Mouse (Mus musculus) heart, embryonic 11.5 days (tissue): ENCODE data around the gene Zbtb17. TPM values are rescaled to one million over a fixed set of nuclear protein-coding genes. Genes with fewer than 3 reads are reported as not detected.

ENCODE experiments used
- ATAC-seq: fragments of 200-750 bp; cut with Nextera tagmentation; replicated peaks from 2 replicates; pipeline ENCODE4 v1.8.0; 2017; ENCODE audit warnings: moderate library complexity; ENCODE audit not compliant: insufficient number of reproducible peaks, low FRiP score, low TSS enrichment
- H3K27ac ChIP-seq: fragments of 300-500 bp; sonication (generic); 2 replicates; pipeline ENCODE4 v1.5.1; 2014; ENCODE audit warnings: mild to moderate bottlenecking, low read depth, low read length
- H3K27me3 ChIP-seq: fragments of 300-500 bp; sonication (generic); 2 replicates; pipeline ENCODE4 v1.6.1; 2014; ENCODE audit warnings: mild to moderate bottlenecking, low read length, mixed read lengths; ENCODE audit not compliant: control insufficient read depth, insufficient read depth
- H3K36me3 ChIP-seq: fragments of 300-500 bp; sonication (generic); 2 replicates; pipeline ENCODE4 v1.6.1; 2014; ENCODE audit warnings: mild to moderate bottlenecking, low read length, moderate library complexity, mixed read lengths; ENCODE audit not compliant: control insufficient read depth, insufficient read depth
- H3K4me1 ChIP-seq: fragments of 300-500 bp; sonication (generic); 2 replicates; pipeline ENCODE4 v1.6.1; 2014; ENCODE audit warnings: low read length; ENCODE audit not compliant: control insufficient read depth, insufficient read depth
- H3K4me2 ChIP-seq: fragments of 300-500 bp; sonication (generic); 2 replicates; pipeline ENCODE4 v1.6.1; 2014; ENCODE audit warnings: mild to moderate bottlenecking, moderate library complexity
- H3K4me3 ChIP-seq: fragments of 300-500 bp; sonication (generic); 2 replicates; pipeline ENCODE4 v1.5.1; 2014; ENCODE audit warnings: low read depth, low read length
- H3K9ac ChIP-seq: fragments of 300-500 bp; sonication (generic); 2 replicates; pipeline ENCODE4 v1.6.1; 2014; ENCODE audit warnings: mild to moderate bottlenecking, low read depth, low read length, moderate library complexity
- H3K9me3 ChIP-seq: fragments of 300-500 bp; sonication (generic); replicated peaks from 2 replicates; pipeline ENCODE4 v1.6.1; 2016; ENCODE audit warnings: low read length; ENCODE audit not compliant: control insufficient read depth
- WGBS: fragments of 180-500 bp; shearing (Covaris S2); extraction: QIAGEN DNeasy Blood & Tissue Kit; methylation state at CpG from one replicate; pipeline ENCODE4 v1.1.7; 2014; ENCODE audit not compliant: insufficient replicate concordance; 5-methylcytosine and 5-hydroxymethylcytosine counted together
- polyA plus RNA-seq: library from polyadenylated mRNA; unstranded; fragments of >200 nt; fragmentation: Nextera tagmentation; extraction: Ambion mirVana; gene quantifications from 2 replicates; pipeline ENCODE4 v1.2.1, GENCODE M21; 2014

The Zbtb17 gene
- polyA plus RNA-seq, 1 experiment from 2014 or later, result 19.1 TPM

DNA sequence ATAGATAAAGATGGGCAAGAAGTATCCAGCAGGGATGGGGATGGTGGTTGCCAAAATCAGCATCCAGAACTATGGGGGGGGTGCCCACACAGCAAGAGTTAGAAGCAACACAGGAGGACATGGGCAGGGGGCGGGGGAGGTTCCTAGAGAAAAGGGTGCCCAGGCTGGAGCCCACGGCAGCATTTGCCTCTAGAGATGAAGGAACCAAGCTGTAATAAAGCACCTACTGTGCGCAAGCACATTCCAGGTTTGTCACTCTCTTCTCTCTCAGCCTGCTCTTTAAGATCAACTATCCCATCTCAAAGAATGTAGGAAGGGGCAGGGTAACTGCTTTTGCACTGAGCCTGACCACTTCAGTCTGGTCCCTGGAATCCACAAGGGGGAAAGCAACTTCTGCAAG, 35.9 kb upstream of the Zbtb17 start:
- no peak overlapping the region for H3K9ac ChIP-seq
- ATAC-seq, result no peak
- no peak overlapping the region for H3K4me3 ChIP-seq
- 0 out of 2 replicates have a peak, but pooled peaks cover 3% of the 10 kb centered on the region for H3K27me3 ChIP-seq
- H3K9me3 ChIP-seq, result no peaks in the 10 kb centered on the region
- no peak overlapping the region for H3K4me2 ChIP-seq
- WGBS, result 71% methylated on average over 3 of the region's 3 CpGs
- H3K4me1 ChIP-seq, result peaks cover 12% of the 10 kb centered on the region
- H3K36me3 ChIP-seq, result no peaks in the 10 kb centered on the region
- no peak overlapping the region for H3K27ac ChIP-seq

DNA sequence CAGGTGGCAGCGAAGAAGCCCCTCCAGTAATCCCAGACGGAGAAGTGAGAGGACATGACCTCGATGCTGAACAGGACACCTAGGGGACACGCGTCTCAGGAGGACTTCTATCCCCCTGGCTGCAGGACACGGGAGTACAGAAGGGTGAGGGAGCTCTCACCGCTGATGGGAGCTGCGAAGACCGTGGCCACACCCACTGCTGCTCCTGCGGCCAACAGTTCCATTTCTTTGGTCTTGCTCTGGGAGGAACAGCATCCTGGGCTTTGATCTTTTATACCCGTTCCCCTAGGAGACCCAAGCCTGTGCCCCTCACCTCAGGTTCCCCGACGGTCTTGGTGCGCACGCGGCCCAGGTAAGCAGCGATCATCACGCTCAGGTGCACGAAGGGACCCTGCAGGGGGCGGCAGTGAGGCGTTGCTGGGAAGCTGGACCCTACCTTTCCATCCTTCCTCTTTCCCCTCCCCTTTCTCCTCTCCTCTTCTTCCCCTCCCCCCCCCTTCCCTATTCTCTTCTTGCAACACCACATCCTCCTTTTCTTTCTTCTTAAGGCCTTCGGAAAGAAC, 32.9 kb upstream of the Zbtb17 start:
- H3K4me1 ChIP-seq, result peaks cover 7% of the 10 kb centered on the region
- H3K27ac ChIP-seq, result no peak overlapping the region
- H3K4me3 ChIP-seq, result no peak overlapping the region
- H3K4me2 ChIP-seq, result no peak overlapping the region
- no peak for ATAC-seq
- H3K9me3 ChIP-seq, result no peaks in the 10 kb centered on the region
- H3K36me3 ChIP-seq, result no peaks in the 10 kb centered on the region
- no peak overlapping the region for H3K9ac ChIP-seq
- H3K27me3 ChIP-seq, result 0 out of 2 replicates have a peak, but pooled peaks cover 3% of the 10 kb centered on the region
- WGBS, result 19% methylated on average over 22 of the region's 22 CpGs

DNA sequence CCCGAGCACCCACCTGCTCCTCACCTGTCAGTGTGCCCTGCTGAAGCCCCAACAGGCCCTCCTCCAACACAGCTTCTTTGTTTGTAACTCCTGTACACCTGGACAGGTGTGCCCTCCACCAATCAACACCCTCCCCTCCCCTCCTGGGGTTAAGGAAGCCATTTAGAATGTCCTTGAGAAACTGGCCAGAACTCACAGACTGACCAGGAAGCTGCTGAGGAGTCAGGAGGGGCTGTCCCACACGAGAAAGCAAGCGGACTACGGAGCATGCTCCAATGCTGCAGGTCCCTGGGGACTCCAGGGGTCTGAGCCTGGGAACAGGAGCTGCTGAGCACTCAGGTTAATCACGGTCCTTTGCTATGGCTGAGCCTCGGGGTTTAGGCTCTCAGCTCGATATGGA, 28.5 kb upstream of the Zbtb17 start, which contains the start of gene Clcnkb:
Clcnkb (minus strand) TSS at position 91 of the 400 bp plus-strand sequence.
- Histone ChIP-seq H3K4me2 (no peak within 1 kb of the TSS), H3K27ac (no peak within 1 kb of the TSS), H3K4me3 (no peak within 1 kb of the TSS), H3K36me3 (no peaks in the 10 kb centered on the region), H3K9ac (no peak within 1 kb of the TSS), H3K27me3 (no peaks in the 10 kb centered on the region), H3K4me1 (peaks cover 17% of the 10 kb centered on the region), H3K9me3 (no peaks in the 10 kb centered on the region)
- WGBS, result 57% methylated on average over 7 of the region's 7 CpGs
- no peak for ATAC-seq

DNA sequence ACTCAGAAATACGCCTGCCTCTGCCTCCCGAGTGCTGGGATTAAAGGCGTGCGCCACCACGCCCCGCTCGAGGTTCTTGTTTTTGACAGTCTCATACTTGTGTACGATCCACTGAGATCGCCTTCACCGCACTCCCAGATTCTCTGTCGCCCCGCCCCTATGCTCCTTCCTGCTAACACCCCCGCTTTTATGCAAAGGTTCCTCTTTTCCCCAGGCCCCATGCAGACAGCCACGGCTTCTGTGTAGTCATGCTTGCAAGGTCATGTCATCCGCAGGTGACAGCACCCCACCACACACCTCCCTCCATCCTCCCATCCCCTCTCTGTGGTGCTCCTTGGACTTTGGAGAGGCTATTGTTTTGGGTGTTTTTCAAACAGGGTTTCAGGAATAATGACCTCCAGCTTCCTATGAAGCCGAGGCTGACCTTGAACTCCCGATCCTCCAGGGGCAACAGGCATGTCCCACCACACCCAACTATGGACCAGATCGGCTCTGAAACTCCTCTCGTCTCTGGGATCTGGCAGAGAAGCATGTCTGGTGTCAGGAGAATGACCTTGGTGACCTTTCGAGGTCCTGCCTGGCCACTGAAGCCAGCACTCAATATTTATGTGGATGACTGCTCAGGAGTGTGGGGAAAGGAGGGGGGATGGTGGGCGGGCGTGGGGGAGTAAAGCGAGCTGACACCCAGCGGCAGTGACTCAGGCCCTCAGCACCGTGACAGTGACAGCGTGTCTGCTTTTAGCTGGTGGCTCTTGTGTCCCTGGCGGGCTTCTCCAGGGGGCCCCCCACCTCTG, 24.9 kb upstream of the Zbtb17 start:
- no peaks in the 10 kb centered on the region for H3K27me3 ChIP-seq
- H3K4me3 ChIP-seq, result no peak overlapping the region; the same call in 1 of the 2 replicates
- H3K4me1 ChIP-seq, result peaks cover 27% of the 10 kb centered on the region
- 51% methylated on average over 27 of the region's 27 CpGs for WGBS
- peak overlapping the region; percentile 70 for H3K9ac ChIP-seq
- no peak for ATAC-seq
- H3K27ac ChIP-seq, result peak overlapping the region; percentile 97
- no peaks in the 10 kb centered on the region for H3K9me3 ChIP-seq
- peak overlapping the region; percentile 60 for H3K4me2 ChIP-seq
- 0 out of 2 replicates have a peak, but pooled peaks cover 6% of the 10 kb centered on the region for H3K36me3 ChIP-seq

DNA sequence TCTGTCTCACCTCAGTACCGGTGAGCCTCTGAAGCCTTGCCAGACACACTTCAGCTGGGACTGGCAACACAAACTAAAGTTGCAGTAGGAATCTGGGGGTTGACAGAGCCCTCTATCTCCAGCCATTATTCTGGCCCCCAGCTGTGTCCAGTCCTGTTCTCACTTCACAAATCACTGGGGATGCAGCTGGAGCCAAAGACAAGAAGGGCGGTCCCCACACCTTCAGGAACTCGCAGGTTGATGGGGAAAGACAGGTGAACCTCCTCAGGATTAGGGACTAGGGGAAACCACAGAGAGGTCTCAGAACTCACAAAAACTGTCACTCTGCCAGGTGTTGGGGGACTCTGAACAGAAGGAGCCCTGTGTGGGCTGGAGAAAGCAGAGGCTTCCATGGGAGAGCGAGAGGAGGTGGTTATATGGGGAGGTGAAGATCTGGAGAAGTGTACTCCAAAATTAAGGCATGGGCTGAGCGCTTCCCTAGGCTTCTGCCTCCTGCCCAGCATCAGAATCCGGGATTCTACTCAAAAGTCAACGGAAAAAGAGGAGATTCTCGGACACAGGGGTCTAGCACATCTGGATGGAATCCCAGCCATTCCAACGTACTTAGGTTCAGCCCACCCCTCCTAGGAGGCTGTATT, 24.1 kb upstream of the Zbtb17 start, which contains the start of gene Hspb7:
Hspb7 (plus strand) TSS at position 588 of the 638 bp plus-strand sequence.
- Histone ChIP-seq H3K4me3 (peak within 1 kb of the TSS; percentile 76), H3K9me3 (no peaks in the 10 kb centered on the region), H3K27me3 (no peaks in the 10 kb centered on the region), H3K27ac (peak within 1 kb of the TSS; percentile 97), H3K4me2 (peak within 1 kb of the TSS; percentile 71), H3K36me3 (0 out of 2 replicates have a peak, but pooled peaks cover 6% of the 10 kb centered on the region), H3K9ac (peak within 1 kb of the TSS; percentile 94), H3K4me1 (peaks cover 27% of the 10 kb centered on the region)
- WGBS, result 30% methylated on average over 9 of the region's 9 CpGs
- ATAC-seq, result no peak

DNA sequence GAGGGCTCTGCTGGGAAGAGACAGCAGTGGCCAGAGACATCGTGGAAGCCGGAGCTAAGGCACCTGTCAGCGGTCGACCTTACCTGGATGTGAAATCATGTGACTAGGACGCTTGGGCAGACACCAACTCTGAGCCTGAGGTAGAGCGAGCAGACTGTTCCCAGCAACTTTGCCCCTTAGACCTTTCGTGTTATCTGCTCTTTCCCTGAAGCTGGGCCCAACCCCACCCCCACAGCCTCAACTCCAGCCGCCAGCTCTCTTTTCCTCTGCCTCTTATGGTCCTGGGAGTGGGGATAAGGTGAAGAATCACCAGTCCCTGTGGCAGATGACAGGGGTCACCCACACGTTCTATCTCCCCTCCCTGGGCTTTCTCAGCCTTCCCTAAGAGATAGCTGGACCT, 23.6 kb upstream of the Zbtb17 start:
- Histone ChIP-seq H3K27ac (peak overlapping the region; percentile 97), H3K4me1 (peaks cover 31% of the 10 kb centered on the region), H3K4me2 (peak overlapping the region; percentile 60), H3K27me3 (no peaks in the 10 kb centered on the region), H3K36me3 (0 out of 2 replicates have a peak, but pooled peaks cover 6% of the 10 kb centered on the region), H3K4me3 (peak overlapping the region; percentile 76), H3K9ac (peak overlapping the region; percentile 70; the same call in 1 of the 2 replicates), H3K9me3 (no peaks in the 10 kb centered on the region)
- WGBS, result 22% methylated on average over 9 of the region's 9 CpGs
- ATAC-seq, result no peak

DNA sequence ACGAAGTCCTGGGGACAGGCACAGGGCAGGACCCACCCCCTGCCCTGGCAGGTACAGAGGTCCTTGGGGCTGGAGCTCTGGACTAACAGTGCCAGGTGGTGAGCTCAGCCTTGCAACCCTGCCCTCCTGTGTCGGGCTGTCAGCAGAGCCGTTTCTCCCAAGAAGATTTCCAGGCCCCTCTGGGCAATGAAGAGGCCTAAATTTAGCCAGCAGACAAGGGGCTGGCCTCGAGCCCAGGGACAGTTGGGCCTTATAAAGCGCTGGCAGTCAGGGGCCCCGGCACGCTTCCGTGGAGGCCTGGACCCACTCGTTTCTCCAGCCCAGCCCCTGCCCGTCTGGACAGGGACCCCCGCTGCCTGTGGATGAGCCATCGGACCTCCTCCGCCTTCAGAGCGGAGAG, 23.0 kb upstream of the Zbtb17 start:
- Histone ChIP-seq H3K4me2 (peak overlapping the region; percentile 71), H3K27ac (peak overlapping the region; percentile 97), H3K36me3 (0 out of 2 replicates have a peak, but pooled peaks cover 6% of the 10 kb centered on the region), H3K4me1 (peaks cover 31% of the 10 kb centered on the region), H3K9me3 (no peaks in the 10 kb centered on the region), H3K9ac (peak overlapping the region; percentile 94), H3K27me3 (no peaks in the 10 kb centered on the region), H3K4me3 (peak overlapping the region; percentile 76)
- WGBS, result 29% methylated on average over 14 of the region's 14 CpGs
- peak; percentile 46 for ATAC-seq

DNA sequence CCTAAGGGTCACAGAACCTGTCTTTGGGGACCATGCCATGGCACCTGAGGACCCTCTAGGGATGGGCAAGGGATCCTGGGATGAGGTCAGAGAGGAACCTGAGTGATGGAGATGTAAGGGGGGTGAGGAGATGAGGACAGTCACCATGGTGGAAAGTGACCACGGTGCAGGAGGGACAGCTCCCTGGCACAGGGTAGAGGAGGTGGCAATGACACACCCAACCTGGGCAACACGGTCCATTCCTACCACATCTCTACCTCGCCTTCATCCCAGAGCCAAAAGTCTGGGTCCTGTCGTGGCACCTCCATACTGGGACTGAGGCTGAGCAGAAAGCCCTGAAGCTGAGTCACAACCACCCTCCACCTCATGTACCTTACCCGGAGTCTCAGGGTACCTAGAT, 21.6 kb upstream of the Zbtb17 start:
- H3K4me3 ChIP-seq, result peak overlapping the region; percentile 76
- H3K9me3 ChIP-seq, result no peaks in the 10 kb centered on the region
- H3K36me3 ChIP-seq, result 0 out of 2 replicates have a peak, but pooled peaks cover 6% of the 10 kb centered on the region
- no peak for ATAC-seq
- H3K4me1 ChIP-seq, result peaks cover 37% of the 10 kb centered on the region
- H3K4me2 ChIP-seq, result peak overlapping the region; percentile 71
- peak overlapping the region; percentile 97 for H3K27ac ChIP-seq
- H3K9ac ChIP-seq, result peak overlapping the region; percentile 94
- H3K27me3 ChIP-seq, result no peaks in the 10 kb centered on the region
- WGBS, result 42% methylated on average over 5 of the region's 5 CpGs
